Mouse (Mus musculus) heart, postnatal 0 days (tissue): ENCODE results near the gene Fry.
A peak's percentile ranks its signal among the peaks of the same experiment; 100 is the strongest.

Experiments
- CTCF ChIP-seq: IDR thresholded peaks from 2 replicates; pipeline ENCODE4 v1.5.1; 2016; ENCODE audit warnings: antibody characterized with exemption, control low read depth, low read depth
- EP300 ChIP-seq: IDR thresholded peaks from 2 replicates; pipeline ENCODE4 v1.6.1; 2016; ENCODE audit warnings: antibody characterized with exemption, low read depth

- TF ChIP-seq EP300 (no peak), CTCF (peak; percentile 93)
These were observed 20.8 kb upstream of the Fry start for GRCm38 (mm10) chr5:150097620-150098019.
